Comparison of ENCODE assay signal across 7 mouse cellular contexts in genomic region chr14:55825216-55826051, GRCm38 (mm10). TPM values are rescaled to one million over a fixed set of nuclear protein-coding genes. Genes with fewer than 3 reads are reported as not detected.
DNase-seq lines count a peak whose midpoint lies in the region; ATAC-seq and TF ChIP-seq lines count a peak whose summit lies in the region.

No protein-coding gene starts in this region.

- 3% methylated on average over 19 of the region's 37 CpGs for WGBS in thymus, adult 2 months
- WGBS in heart, postnatal 0 days = 2% methylated on average over 21 of the region's 37 CpGs
- under 1% methylated on average over 20 of the region's 37 CpGs for WGBS in neural tube, embryonic 12.5 days

- peak overlapping the region; percentile 49 for H3K9ac ChIP-seq in heart, postnatal 0 days (replicated peaks; ENCODE audit: low read depth, low read length)
- peak overlapping the region; percentile 58 for H3K9ac ChIP-seq in neural tube, embryonic 12.5 days

- H3K4me1 ChIP-seq in thymus, adult 2 months (replicated peaks; ENCODE audit: control insufficient read depth, insufficient read depth, low read length) = no peaks in the 10 kb centered on the region
- H3K4me1 ChIP-seq in heart, postnatal 0 days (ENCODE audit: control insufficient read depth, insufficient read depth) = peaks cover 17% of the 10 kb centered on the region; the same call in 1 of the 2 replicates
- peaks cover 27% of the 10 kb centered on the region for H3K4me1 ChIP-seq in neural tube, embryonic 12.5 days

- TF ChIP-seq POLR2A in thymus, adult 2 months (IDR thresholded peaks at IDR 0.05; ENCODE audit: control insufficient read depth, extremely low read depth, insufficient read depth, low read length, poor library complexity) = no peak

- peak; percentile 27 for DNase-seq in thymus, postnatal 14 days
- no peak for DNase-seq in thymus, adult 2 months
- peak; percentile 40 for DNase-seq in fibroblast of lung, adult 2 months (ENCODE audit: low read depth)
- no peak for DNase-seq in heart, postnatal 0 days (ENCODE audit: low spot score)
- DNase-seq in liver = peak; percentile 34

- H3K4me2 ChIP-seq in heart, postnatal 0 days (ENCODE audit: low read depth, low read length) = peak overlapping the region; percentile 94
- H3K4me2 ChIP-seq in neural tube, embryonic 12.5 days (replicated peaks) = peak overlapping the region; percentile 85

- no peak for ATAC-seq in heart, postnatal 0 days (ENCODE audit: insufficient read depth, low read depth)
- peak; percentile 30 for ATAC-seq in neural tube, embryonic 12.5 days (ENCODE audit: low FRiP score, low read depth)
- ATAC-seq in megakaryocyte-erythroid progenitor cell, adult 5-6 weeks (replicated peaks; ENCODE audit: low FRiP score, low TSS enrichment, poor library complexity, severe bottlenecking) = no peak

- no peak for TF ChIP-seq CTCF in thymus, adult 2 months (IDR thresholded peaks at IDR 0.05; ENCODE audit: borderline replicate concordance, control insufficient read depth, extremely low read depth, insufficient read depth, low read length, poor library complexity)
- TF ChIP-seq CTCF in heart, postnatal 0 days (IDR thresholded peaks at IDR 0.05; ENCODE audit: low read depth) = peak; percentile 6; the same call in 1 of the 2 replicates

- no peak overlapping the region for H3K4me3 ChIP-seq in thymus, adult 2 months (ENCODE audit: control insufficient read depth, insufficient read depth, low read length)
- H3K4me3 ChIP-seq in heart, postnatal 0 days (ENCODE audit: low read depth, low read length) = peak overlapping the region; percentile 70
- H3K4me3 ChIP-seq in neural tube, embryonic 12.5 days = peak overlapping the region; percentile 49

- H3K27me3 ChIP-seq in thymus, adult 2 months (ENCODE audit: control insufficient read depth, insufficient read depth, low read length) = peaks cover 27% of the 10 kb centered on the region
- H3K27me3 ChIP-seq in heart, postnatal 0 days (ENCODE audit: control insufficient read depth, insufficient read depth, low read length) = peaks cover 16% of the 10 kb centered on the region
- peaks cover 24% of the 10 kb centered on the region for H3K27me3 ChIP-seq in neural tube, embryonic 12.5 days (replicated peaks)

- H3K9me3 ChIP-seq in heart, postnatal 0 days (replicated peaks; ENCODE audit: control insufficient read depth, low read length) = no peaks in the 10 kb centered on the region
- no peaks in the 10 kb centered on the region for H3K9me3 ChIP-seq in neural tube, embryonic 12.5 days

- no peak overlapping the region for H3K27ac ChIP-seq in thymus, adult 2 months (ENCODE audit: control insufficient read depth, insufficient read depth, low read length)
- peak overlapping the region; percentile 77 for H3K27ac ChIP-seq in heart, postnatal 0 days (ENCODE audit: low read depth)
- H3K27ac ChIP-seq in neural tube, embryonic 12.5 days = 0 out of 2 replicates have a peak overlapping the region, but pooled peaks have one; percentile 20

- H3K36me3 ChIP-seq in thymus, adult 2 months (ENCODE audit: control insufficient read depth, insufficient read depth, low read length) = no peaks in the 10 kb centered on the region
- H3K36me3 ChIP-seq in heart, postnatal 0 days (replicated peaks; ENCODE audit: control insufficient read depth, insufficient read depth, low read length) = no peaks in the 10 kb centered on the region
- no peaks in the 10 kb centered on the region for H3K36me3 ChIP-seq in neural tube, embryonic 12.5 days

- no peak for TF ChIP-seq EP300 in heart, postnatal 0 days (IDR thresholded peaks at IDR 0.05; ENCODE audit: low read depth)

RNA-seq across cellular contexts. Expression of gene Nfatc4, which starts 2.5 kb away (rescaled TPM):
- 2.3 and 2.7 TPM in 2 replicates for polyA plus RNA-seq in thymus, adult 2 months (2012; rRNA removed)
- 6.5 and 8.5 TPM in 2 replicates for total RNA-seq in heart, postnatal 0 days (2014; rRNA removed; ENCODE audit: low replicate concordance)
- polyA plus RNA-seq in heart, postnatal 0 days (2015; fragmentation: Nextera tagmentation; extraction: Ambion mirVana) = 3.4 and 4.0 TPM in 2 replicates
- polyA plus RNA-seq in neural tube, embryonic 12.5 days (2016; fragmentation: Nextera tagmentation; extraction: Ambion mirVana) = 22.0 and 24.8 TPM in 2 replicates
- not detected in 2 replicates for total RNA-seq in megakaryocyte-erythroid progenitor cell, adult 5-6 weeks (2014; fragmentation: Nextera tagmentation)
- not detected in 2 replicates for total RNA-seq in megakaryocyte-erythroid progenitor cell, adult 5-6 weeks (2017)

RNA-seq across cellular contexts. Expression of gene Nynrin, which starts 28.4 kb away (rescaled TPM):
- 2.0 and 2.1 TPM in 2 replicates for polyA plus RNA-seq in thymus, adult 2 months (2012; rRNA removed)
- total RNA-seq in heart, postnatal 0 days (2014; rRNA removed; ENCODE audit: low replicate concordance) = 27.6 and 29.0 TPM in 2 replicates
- polyA plus RNA-seq in heart, postnatal 0 days (2015; fragmentation: Nextera tagmentation; extraction: Ambion mirVana) = 3.9 and 4.7 TPM in 2 replicates
- 19.7 and 21.5 TPM in 2 replicates for polyA plus RNA-seq in neural tube, embryonic 12.5 days (2016; fragmentation: Nextera tagmentation; extraction: Ambion mirVana)
- 1.9 and 2.7 TPM in 2 replicates for total RNA-seq in megakaryocyte-erythroid progenitor cell, adult 5-6 weeks (2014; fragmentation: Nextera tagmentation)
- total RNA-seq in megakaryocyte-erythroid progenitor cell, adult 5-6 weeks (2017) = 1.2 and 2.0 TPM in 2 replicates

RNA-seq across cellular contexts. Expression of gene Ripk3, which starts 36.8 kb away (rescaled TPM):
- polyA plus RNA-seq in thymus, adult 2 months (2012; rRNA removed) = 66.8 and 84.4 TPM in 2 replicates
- 8.5 and 16.3 TPM in 2 replicates for total RNA-seq in heart, postnatal 0 days (2014; rRNA removed; ENCODE audit: low replicate concordance)
- 9.3 and 9.4 TPM in 2 replicates for polyA plus RNA-seq in heart, postnatal 0 days (2015; fragmentation: Nextera tagmentation; extraction: Ambion mirVana)
- 7.9 and 8.7 TPM in 2 replicates for polyA plus RNA-seq in neural tube, embryonic 12.5 days (2016; fragmentation: Nextera tagmentation; extraction: Ambion mirVana)
- 55.7 and 87.0 TPM in 2 replicates for total RNA-seq in megakaryocyte-erythroid progenitor cell, adult 5-6 weeks (2014; fragmentation: Nextera tagmentation)
- 8.9 and 23.1 TPM in 2 replicates for total RNA-seq in megakaryocyte-erythroid progenitor cell, adult 5-6 weeks (2017)

RNA-seq across cellular contexts. Expression of gene Adcy4, which starts 41.5 kb away (rescaled TPM):
- 7.4 and 11.2 TPM in 2 replicates for polyA plus RNA-seq in thymus, adult 2 months (2012; rRNA removed)
- 16.2 and 17.4 TPM in 2 replicates for total RNA-seq in heart, postnatal 0 days (2014; rRNA removed; ENCODE audit: low replicate concordance)
- polyA plus RNA-seq in heart, postnatal 0 days (2015; fragmentation: Nextera tagmentation; extraction: Ambion mirVana) = 10.6 TPM in 2 replicates
- 9.2 and 10.1 TPM in 2 replicates for polyA plus RNA-seq in neural tube, embryonic 12.5 days (2016; fragmentation: Nextera tagmentation; extraction: Ambion mirVana)
- total RNA-seq in megakaryocyte-erythroid progenitor cell, adult 5-6 weeks (2014; fragmentation: Nextera tagmentation) = not detected in 2 replicates
- total RNA-seq in megakaryocyte-erythroid progenitor cell, adult 5-6 weeks (2017) = not detected in 2 replicates

RNA-seq across cellular contexts. Expression of gene Cbln3, which starts 58.8 kb away (rescaled TPM):
- polyA plus RNA-seq in thymus, adult 2 months (2012; rRNA removed) = 0.04 and 0.09 TPM in 2 replicates
- total RNA-seq in heart, postnatal 0 days (2014; rRNA removed; ENCODE audit: low replicate concordance) = 0.73 and 2.5 TPM in 2 replicates
- 0.47 and 0.68 TPM in 2 replicates for polyA plus RNA-seq in heart, postnatal 0 days (2015; fragmentation: Nextera tagmentation; extraction: Ambion mirVana)
- 0.25 and 0.28 TPM in 2 replicates for polyA plus RNA-seq in neural tube, embryonic 12.5 days (2016; fragmentation: Nextera tagmentation; extraction: Ambion mirVana)
- not detected in 2 replicates for total RNA-seq in megakaryocyte-erythroid progenitor cell, adult 5-6 weeks (2014; fragmentation: Nextera tagmentation)
- total RNA-seq in megakaryocyte-erythroid progenitor cell, adult 5-6 weeks (2017) = not detected in 2 replicates

Comparison
In these comparisons a context has a peak if more than half of its experiments do, and no peak if none do; other contexts are left out.
1. DNase-seq: peak in thymus, postnatal 14 days (single experiment), fibroblast of lung, adult 2 months (single experiment) and liver (single experiment); none in thymus, adult 2 months (single experiment) and heart, postnatal 0 days (single experiment).